Mouse (Mus musculus): ENCODE measurements around the gene 4930578G10Rik.
"Not testable (repeated sequence)": the region's sequence is repeated elsewhere in the genome, so short reads cannot be mapped to it uniquely, and the experiment has no call there.

The 4930578G10Rik gene

DNA sequence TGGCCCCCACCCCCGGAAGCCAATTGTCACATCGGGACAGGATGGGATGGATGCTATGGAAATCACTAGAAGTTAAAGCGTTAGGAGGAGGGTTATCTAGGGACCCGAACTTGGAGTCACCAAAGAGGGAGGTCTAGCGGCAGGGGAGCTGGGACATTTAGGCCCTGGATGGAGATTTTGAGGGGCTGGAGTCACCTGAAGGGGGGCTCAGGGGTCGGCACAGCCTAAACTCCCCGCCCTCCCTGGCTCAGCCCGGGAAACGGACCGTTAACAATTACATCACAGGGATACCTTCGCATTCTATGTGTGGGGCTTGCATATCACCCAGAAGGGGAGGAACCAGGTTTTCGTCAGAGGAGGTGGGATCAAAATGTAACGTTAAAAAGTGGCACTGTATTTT lies at the start of gene 4930578G10Rik:
Gene 4930578G10Rik (plus strand): TSS at position 301 of the 400 bp plus-strand sequence.
- not testable (repeated sequence) for DNase-seq (ENCODE audit: low read depth)

DNA sequence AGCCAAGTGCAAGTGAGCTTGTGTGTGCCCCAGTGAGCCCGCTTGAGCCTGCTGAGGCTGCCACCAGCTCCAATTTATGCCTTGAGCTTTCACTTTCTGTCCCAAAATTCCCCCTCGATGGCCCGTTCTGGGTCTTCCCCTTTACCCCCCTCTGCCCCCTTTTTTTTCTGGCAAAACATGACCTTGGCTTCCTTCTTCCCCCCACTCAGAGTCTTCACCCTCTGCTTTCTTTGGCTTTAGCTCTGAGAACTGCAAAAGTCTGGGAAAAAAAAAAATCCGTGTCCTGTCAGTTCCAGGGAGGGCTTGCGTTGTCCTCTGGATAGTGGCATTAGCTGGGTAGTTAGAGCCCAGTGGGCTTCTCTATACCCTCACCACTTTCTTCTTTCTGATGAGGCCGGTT lies 21.1 kb downstream of the 4930578G10Rik start, which contains the start of gene Ccl19:
Gene Ccl19 (minus strand): TSS at position 101 of the 400 bp plus-strand sequence.
- DNase-seq (ENCODE audit: low read depth) = not testable (repeated sequence)

DNA sequence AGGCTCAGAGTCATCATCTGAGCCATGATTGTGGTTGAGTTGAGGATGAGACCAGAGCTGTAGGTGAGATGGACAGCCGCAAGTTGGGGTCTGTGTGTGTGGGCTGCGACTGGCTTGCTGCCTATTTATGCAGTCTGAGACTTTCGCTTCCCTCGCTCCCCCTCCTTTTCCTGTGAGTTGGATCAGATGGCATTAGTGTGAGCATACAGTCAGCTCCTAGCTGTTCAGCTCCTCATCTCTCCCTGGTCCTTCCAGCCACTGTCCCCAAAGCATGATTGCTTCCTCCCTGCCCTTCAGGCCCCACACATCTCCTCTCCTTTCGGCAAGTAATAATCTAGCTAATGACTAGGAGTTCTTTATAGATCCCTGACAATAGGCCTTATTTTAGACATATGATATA lies 38.5 kb downstream of the 4930578G10Rik start, which contains the start of gene Ccl21a:
Gene Ccl21a (minus strand): TSS at position 101 of the 400 bp plus-strand sequence.
- not testable (repeated sequence) for DNase-seq (ENCODE audit: low read depth)

DNA sequence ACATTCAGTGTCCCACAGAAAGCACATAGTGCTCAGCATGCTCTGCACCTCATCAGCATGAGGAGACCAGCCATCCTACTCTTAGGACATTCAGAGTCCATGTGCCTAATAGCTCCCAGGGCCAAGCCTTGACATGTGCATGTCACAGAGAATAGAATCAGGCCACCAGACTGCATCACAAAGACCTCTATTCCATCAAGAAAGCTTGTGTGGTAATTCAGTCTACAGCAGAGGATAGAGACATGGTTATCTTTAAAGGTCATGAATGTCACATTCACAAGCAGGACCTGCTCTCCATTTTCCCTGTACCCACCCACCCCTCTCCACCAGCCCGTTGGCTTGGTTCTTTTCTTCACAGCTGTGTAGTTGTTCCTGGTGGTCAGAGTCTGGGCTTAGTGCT lies 118.4 kb downstream of the 4930578G10Rik start, which contains the start of gene Fam205a1:
Gene Fam205a1 (minus strand): TSS at position 101 of the 400 bp plus-strand sequence.
- DNase-seq (ENCODE audit: low read depth) = not testable (repeated sequence)

DNA sequence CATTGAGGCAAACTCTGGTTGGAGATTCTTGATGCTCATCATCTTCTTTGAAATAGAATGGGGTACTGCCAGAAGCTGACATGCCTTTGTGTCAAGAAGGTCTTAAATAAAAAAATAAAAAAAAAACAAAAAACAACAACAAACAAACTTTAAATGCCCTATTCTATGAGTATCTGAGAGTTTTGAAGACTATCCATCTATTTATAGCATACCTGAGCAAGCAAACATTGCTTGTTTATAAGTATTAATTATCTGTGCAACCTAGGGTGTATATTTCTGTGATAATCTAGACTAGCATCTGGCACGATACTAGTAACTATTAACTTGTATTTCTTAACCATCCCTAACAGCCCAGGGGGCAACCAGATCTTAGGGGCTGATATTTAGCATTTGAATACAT lies 121.3 kb downstream of the 4930578G10Rik start, which contains the start of gene Gm12394:
Gene Gm12394 (minus strand): TSS at position 101 of the 400 bp plus-strand sequence.
- DNase-seq (ENCODE audit: low read depth) = not testable (repeated sequence)

DNA sequence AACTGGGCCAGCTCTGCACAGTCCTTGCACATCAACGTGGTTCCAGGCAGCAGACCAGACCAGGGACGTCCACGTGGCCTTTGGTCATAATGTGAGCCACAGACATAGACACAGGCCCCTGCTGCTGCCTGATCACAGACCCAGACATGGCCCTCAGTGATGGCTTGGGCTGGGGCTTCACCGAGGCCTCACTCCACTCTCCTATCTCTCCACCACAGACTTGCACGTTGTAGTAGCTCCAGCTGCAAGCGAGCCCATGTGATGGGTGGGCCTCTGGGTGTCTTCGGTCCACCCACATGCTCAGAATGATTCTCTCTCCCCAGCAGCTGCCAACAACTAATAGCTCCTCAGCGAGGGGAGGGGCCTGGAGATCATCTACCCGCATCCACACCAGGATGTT lies 125.1 kb downstream of the 4930578G10Rik start:
- DNase-seq (ENCODE audit: low read depth) = not testable (repeated sequence)

DNA sequence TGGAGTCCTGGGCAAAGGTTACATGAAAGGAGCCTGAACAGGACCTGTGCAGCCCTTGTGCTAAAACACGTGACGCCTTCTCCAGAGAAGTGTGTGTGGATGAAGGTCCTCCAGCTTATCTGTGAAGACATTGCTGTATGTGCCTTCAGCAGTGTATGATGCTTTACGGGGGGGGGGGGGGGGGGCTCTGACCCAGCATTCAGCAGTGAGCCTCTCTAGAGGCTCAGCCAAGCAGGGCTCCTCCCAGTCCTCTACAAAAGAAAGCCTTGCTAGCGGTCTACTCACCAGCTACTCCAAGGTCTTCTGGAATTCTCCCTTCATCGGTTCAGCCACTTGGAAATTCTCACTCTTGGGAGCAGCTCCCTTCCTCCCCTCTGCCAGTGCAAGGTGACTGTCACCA lies 128.1 kb downstream of the 4930578G10Rik start:
- not testable (repeated sequence) for DNase-seq (ENCODE audit: low read depth)

DNA sequence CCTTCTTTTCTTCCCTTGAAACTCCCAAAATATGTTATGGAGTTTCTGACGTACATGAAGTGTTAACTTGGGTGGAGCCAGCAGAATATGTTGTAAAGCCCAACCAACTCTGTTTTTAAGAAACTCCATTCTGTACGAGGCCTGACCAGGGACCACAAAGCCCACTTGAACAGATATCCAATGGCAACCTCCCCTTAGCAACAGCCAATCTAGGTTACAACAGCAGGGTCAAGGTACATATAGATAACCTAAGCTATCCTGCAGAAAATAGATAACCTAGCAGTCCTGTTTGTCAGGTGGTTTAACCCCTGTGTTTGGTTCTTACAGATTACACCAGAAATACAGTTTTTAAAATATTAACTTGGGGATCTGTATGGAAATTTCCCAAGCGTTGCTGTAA lies 132.0 kb downstream of the 4930578G10Rik start:
- no peak for DNase-seq (ENCODE audit: low read depth)

DNA sequence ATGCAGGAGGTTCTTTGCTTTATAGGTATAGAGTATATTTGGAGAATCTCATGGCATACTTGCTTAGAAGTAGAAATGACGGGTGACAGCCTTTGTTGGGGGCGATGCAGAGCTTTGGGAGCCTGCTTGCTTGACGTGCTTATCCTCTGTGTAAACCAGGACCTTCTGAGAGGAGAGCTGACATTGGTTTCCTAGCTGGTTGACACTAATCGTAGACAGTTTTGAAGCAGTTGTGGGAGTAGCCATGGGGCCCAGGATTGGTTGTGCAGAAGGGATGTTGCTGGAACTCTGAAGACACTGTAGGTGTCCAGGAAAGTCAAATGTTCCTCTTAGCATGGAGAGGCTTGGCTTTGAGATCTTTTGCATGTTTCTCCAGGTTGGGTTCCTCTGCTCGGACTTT lies 132.8 kb downstream of the 4930578G10Rik start:
- DNase-seq (ENCODE audit: low read depth) = no peak

DNA sequence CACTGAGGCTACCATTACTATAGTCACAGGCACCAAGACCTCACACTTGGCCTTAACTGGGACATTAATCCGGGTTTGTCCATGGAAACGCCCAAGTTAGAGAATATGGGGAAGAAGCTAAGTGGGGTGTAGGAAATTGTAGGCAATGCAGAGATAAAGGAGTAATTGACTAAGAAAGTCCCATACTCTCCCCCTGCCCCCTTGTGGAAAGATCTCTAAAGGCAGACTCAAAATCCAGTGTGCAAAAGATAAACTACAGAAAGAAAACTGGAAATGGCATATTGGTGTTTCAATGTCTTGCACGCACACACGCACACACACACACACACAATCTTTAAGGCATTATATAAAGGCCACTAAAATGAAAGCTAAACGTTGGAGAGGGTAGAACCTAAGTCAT lies 135.4 kb downstream of the 4930578G10Rik start:
- DNase-seq (ENCODE audit: low read depth) = no peak

DNA sequence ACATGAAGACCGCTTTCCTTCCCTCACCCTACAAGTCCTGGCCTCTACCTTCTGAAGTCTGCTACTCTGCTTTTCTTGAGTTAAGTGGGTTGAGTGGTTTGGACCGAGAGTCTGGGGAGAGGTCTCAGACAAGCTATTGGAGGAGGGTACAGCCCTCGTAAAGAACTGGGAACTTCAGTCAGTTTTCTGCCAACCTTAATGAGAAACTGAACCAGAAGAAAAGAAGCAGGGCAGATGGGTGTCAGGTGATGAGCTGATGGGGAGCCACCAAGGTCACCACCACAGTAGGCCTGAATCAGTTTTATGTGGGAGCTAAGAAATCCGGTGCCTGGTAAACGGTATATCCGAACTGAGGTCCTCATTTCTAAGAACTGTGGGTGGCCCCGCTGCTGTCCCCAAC lies 136.8 kb downstream of the 4930578G10Rik start:
- DNase-seq (ENCODE audit: low read depth) = no peak

DNA sequence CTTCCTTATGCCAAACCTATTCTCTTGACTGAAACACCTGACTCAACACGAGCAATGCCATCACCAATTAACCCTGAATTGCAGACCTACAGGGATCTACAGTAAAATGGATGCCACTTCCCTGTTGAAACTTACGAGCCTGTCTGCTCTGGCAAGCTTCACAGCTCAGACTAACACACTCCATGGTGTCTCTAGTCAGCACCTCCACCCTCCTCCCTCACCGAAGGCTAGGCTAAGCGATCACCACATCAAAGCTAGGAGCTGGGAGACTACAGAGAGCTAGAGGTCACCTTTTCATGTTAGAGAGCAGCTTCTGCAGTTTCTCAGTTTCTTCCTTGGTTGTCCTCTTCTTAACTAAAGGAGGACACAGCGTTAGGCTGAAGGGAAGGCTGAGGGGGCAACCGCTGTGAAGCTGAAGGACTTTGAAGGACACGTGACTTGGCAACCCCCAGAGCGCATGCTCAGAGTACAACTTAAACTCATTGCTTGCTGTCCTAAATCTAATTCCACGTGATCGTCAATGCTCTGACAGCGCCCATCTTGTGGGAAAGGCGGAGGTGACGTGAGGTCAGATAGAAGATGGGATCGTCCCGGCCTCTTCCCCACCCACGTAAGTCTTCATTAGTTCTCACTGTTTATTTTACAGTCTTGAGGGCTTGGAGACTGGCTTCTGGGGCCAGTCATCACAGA lies 137.5 kb downstream of the 4930578G10Rik start:
- no peak for DNase-seq (ENCODE audit: low read depth)

DNA sequence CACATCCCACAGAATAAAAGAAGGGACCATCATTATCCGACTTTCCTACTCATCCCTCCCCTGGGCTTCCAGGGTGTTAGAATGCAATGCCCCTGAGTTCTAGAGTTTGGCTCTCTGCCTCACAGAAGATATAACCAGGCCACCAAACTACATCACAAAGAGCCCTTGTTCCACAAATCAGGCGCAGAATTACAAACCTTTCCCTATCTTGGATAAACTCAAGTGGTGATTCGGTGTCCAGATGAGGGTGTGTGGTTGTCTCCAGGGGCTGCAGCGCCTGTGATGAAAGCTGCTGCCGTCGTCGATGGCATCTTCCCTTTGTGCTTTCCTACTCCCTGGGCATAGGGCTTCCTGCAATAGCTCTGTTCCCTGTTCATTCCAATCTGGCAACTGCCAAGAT lies 138.8 kb downstream of the 4930578G10Rik start, which contains the start of gene Fam205c:
Gene Fam205c (minus strand): TSS at position 101 of the 400 bp plus-strand sequence.
- no peak for DNase-seq (ENCODE audit: low read depth)

DNA sequence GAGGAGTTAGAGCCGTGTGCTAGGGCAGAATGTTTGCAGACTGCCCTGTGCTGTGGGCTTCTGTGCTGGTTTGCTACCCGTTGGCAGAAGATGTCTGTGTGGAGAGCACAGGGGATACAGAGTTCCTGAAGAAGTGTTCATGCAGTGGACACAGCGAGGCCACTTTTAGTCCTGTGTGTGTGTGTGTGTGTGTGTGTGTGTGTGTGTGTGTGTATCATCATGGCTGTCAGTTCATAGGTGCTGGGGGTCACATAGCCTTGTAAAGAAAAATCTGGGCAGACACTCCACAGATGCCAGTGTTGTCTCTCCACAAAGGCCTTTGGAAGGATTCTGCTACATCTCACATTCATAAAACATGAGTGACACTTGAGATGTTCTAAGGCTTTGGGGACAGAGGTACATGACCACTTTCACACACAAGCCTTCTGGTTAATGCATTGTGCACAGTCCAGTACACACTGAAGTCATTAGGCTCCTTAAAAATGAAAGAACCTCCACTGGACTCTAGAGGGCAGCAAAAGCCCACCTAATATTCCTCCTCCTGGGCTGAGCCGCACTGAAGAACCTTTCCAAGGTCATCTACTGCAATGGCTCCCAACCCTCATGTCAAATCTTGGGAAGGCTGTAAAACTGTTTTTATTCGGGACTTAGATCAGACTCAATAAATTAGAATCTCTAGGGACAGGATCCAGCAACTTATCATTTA lies 141.4 kb downstream of the 4930578G10Rik start:
- DNase-seq (ENCODE audit: low read depth) = peak; percentile 36

DNA sequence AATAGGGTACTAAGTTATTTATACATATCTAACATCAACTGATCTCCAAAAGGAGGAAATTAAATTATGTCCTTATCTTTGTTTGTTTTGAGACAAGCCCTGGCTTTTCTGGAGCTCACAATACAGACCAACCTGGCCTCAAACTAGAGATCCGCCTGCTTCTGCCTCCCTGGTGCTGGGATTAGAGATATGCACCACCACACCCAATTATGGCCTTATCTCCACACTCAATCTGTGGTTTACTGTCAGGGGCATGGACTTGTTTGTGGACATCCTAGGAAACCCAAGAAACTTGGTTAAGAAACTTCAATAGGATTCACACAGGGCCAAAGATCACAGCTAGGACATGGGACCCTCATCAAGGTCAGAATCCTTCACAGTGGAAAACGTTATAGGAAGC lies 142.3 kb downstream of the 4930578G10Rik start:
- DNase-seq (ENCODE audit: low read depth) = no peak

DNA sequence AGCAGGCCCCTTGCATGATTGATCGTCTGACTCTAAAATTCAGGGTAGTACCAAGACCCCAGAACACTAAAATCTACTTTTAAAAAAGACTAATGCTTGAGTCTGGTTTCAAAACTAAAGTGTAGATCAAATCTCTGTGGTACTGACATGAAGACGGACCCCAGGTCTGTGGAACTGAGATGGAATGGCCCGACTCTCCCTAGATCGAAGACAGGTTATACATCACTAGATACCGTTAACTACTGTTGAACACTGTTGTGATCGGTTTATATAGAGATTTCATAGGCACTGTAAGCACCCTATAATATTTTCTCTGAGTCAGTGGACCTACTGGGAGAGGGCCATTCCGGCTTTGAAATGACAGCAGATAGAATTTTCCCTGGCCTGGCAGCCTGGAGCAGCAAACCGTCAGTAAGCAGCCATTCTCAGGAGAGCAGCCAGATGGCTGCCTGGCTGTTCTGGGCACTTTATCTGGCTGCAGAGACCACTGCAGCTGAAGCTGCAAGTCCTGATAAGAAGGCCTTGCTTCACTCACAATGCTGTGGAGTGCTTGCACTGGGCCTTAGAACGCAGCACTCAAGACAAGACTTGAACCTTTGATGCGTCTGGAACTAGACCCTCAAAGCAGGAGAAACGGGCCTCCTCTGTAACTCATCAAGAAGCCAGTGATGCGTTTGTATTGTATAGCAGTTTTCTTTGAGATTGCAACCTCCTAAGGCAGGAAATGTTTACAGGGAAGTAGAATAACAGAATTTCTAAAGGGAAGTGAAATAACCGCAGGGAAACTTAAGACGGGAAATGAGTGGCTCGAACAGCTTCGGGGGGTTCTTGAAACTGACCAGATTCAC lies 144.7 kb downstream of the 4930578G10Rik start:
- peak; percentile 53 for DNase-seq (ENCODE audit: low read depth)

DNA sequence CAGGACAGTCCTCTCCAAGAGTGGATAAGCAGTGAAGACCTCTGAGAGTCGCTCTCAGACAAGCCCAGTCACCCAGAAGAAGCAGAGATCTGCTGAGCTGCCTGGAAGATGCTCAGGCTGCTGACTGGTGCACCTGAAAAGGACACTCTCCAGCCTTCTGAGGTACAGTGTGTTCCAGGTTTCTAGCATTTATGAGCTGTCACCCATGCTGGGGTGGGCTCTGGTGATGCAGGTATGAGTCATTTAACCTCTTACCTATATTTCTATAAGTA lies 145.3 kb downstream of the 4930578G10Rik start:
- DNase-seq (ENCODE audit: low read depth) = no peak

DNA sequence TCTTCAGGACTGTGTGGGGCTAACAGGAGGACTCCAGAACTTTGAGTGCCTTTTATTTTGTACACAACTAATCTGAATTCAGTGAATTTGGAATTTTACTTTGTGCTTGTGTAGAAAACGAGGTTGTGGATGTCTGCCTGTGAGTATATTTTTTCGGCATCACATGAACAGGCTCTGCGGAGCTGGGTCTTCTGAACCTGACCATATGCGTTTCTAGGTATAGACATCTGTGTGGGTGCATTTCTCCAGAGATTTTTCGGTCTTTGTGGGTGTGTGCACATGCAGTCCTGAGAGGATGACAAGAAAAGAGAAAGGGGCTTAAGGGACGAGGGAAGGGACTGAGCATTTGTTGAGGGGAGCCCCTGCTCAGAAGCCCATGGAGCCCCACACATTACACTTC lies 151.6 kb downstream of the 4930578G10Rik start:
- DNase-seq (ENCODE audit: low read depth) = no peak

DNA sequence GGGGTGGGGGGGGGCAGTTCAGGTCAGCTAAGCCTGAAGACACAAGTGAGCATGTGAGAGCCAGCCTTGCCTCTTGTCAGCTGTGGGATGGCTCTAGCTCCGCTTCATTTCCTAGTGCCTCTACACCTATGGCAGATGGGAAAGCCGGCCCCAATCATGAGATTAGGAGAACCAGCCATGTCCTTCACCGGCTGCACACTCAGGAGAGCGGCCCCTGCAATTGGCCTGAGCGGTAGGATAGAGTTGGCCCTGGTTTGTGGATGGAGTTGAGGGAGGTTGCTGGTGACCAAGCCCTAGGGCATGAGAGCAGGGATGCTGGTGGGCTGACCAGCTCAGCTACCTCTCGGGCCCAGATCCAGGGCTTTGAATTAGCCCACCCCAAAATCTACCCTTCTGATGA lies 153.5 kb downstream of the 4930578G10Rik start:
- no peak for DNase-seq (ENCODE audit: low read depth)

DNA sequence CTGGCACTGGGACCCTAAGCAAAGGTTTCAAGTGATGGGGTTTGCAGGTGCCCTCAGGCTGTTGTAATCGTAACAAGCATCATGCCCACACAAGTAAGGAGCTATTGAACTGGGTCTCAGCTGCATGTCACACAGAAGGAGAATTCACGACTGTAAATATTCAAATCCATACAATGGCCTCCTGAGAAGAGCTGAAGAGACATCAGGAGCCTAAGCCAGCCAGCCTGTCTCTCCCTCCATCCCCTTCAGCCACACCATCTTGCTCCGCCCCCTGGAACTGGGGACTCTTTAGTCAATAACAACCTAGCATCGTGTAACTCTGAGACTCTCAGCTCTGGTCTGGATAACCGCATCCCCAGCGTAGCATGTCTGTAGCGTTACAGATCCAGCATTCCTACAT lies 155.8 kb downstream of the 4930578G10Rik start:
- DNase-seq (ENCODE audit: low read depth) = no peak

DNA sequence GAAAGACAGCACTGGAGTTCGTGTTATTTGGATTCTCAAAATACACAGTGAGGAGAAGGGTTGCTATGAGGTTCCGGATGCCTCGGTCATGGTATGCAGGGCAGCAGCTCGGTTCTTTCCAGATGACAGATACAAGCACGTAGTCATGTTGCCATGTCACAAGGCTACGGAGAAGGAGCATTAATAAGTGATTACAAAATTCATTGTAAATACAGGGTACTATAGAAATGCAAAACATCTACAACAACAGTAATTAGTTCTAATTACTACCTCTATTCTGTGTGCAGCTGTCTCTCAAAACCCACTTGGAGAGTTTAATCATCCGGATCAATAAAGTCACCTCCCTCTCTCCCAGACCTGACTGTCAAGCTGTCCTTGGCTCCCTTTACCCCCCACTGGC lies 159.8 kb downstream of the 4930578G10Rik start:
- DNase-seq (ENCODE audit: low read depth) = no peak

All from c-Kit-positive CD71-positive TER-119-negative erythroid progenitor cells, embryonic 14.5 days (primary cell).